Mouse (Mus musculus): ENCODE results near the gene Tnfaip8l1. TPM values are rescaled to one million over a fixed set of nuclear protein-coding genes. Genes with fewer than 3 reads are reported as not detected.

Tnfaip8l1 gene
- polyA plus RNA-seq, 1 experiment from 2014 or later, result 11.9 TPM

DNA sequence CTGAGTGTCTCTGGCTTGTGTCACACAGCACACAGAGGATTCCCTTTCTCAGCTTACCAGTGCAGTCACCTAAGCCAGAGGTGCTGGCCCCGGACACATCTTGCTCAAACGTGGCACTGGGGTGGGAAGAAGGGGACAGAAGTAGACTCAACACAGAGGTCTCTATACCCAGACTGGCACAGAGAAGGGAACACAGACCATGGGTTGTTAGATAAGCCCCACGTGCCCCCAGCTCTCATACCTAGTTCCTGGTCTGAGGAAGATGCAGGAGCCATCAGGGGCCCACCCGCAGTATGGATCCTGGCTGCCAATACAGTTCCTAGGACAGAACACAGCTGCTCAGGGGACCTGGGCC lies 37.0 kb upstream of the Tnfaip8l1 start:
- H3K27me3 ChIP-seq, result peaks cover 51% of the 10 kb centered on the region
- 87% methylated on average over 4 of the region's 4 CpGs for WGBS
- ATAC-seq (replicated peaks; ENCODE audit: low FRiP score), result no peak

DNA sequence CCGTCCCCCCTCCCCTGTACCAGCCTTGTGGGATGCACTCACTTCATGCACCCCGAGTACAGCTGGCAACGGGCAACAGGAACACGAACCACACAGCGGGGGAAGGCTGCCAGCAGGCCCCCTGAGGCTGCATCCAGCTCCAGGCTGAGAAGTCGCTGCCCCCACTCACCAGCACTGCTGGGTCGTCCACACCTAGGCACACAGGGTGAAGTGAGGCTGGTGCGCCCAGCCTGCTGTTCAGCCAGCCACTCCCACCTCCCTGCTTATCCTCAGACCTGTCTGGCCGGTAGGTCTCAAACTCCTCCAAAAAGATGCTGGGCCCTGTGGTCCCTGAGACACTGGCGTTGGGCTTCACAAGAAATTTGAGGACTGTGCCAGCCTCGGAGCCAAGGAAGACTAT lies 36.1 kb upstream of the Tnfaip8l1 start:
- H3K9ac ChIP-seq, result no peak overlapping the region
- 75% methylated on average over 11 of the region's 11 CpGs for WGBS
- ATAC-seq (replicated peaks; ENCODE audit: low FRiP score), result no peak
- H3K36me3 ChIP-seq, result no peaks in the 10 kb centered on the region
- H3K27me3 ChIP-seq, result peaks cover 42% of the 10 kb centered on the region
- H3K4me2 ChIP-seq, result no peak overlapping the region
- peaks cover 14% of the 10 kb centered on the region for H3K4me1 ChIP-seq
- peaks cover 6% of the 10 kb centered on the region; the same call in 1 of the 2 replicates for H3K9me3 ChIP-seq (replicated peaks)
- H3K4me3 ChIP-seq (replicated peaks), result no peak overlapping the region
- H3K27ac ChIP-seq, result no peak overlapping the region

More for the DNA sequence above, 37.0 kb upstream of the Tnfaip8l1 start:
- Histone ChIP-seq H3K4me3 (replicated peaks) (0 out of 2 replicates have a peak overlapping the region, but pooled peaks have one; percentile 49), H3K9ac (no peak overlapping the region), H3K4me2 (no peak overlapping the region), H3K9me3 (replicated peaks) (peaks cover 6% of the 10 kb centered on the region; the same call in 1 of the 2 replicates), H3K4me1 (peaks cover 20% of the 10 kb centered on the region), H3K36me3 (no peaks in the 10 kb centered on the region), H3K27ac (no peak overlapping the region)

DNA sequence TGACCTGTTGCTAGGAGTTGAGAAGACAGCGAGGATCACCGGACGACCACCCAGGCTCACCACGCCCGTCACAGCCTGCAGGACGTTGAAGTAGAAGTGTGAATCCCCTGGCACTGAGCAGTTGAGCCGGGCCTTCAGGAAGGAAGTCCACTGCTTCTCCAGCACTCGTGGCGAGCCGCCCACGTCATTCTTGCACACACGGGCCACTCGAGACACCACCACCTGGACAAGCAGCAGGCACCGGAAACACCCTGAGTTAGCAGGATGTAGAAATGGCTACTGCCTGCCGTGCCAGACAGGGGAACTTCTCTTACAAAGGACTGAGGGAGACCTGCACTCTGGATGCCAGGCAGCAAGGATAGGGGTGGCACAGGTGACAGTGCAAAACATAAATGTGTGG lies 34.0 kb upstream of the Tnfaip8l1 start:
- Histone ChIP-seq H3K27me3 (peaks cover 21% of the 10 kb centered on the region), H3K4me2 (no peak overlapping the region), H3K4me1 (peaks cover 19% of the 10 kb centered on the region), H3K36me3 (no peaks in the 10 kb centered on the region), H3K9me3 (replicated peaks) (no peaks in the 10 kb centered on the region), H3K27ac (no peak overlapping the region), H3K9ac (no peak overlapping the region), H3K4me3 (replicated peaks) (no peak overlapping the region)
- no peak for ATAC-seq (replicated peaks; ENCODE audit: low FRiP score)
- WGBS, result 70% methylated on average over 15 of the region's 15 CpGs

DNA sequence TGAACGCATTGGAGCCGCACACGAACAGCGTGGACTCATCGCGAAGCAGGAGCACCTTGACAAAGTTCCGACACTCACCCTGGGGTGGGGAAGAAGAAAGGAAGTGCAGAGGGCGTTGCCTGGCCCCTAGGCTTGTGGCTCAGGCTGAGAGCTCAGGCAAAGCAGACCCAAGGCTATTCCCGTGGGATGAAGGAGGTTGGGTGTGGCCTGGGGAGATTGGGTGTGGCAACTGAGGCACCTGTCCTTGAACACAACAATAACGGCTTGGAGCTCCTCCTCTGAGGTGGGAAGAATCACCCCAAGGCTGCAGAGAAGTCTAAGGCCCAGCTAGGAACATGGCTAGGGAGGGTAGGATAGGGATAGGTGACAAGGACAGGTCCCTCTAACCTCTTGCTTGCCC lies 31.1 kb upstream of the Tnfaip8l1 start:
- Histone ChIP-seq H3K4me1 (peaks cover 27% of the 10 kb centered on the region), H3K36me3 (no peaks in the 10 kb centered on the region), H3K9me3 (replicated peaks) (no peaks in the 10 kb centered on the region), H3K27ac (no peak overlapping the region), H3K4me3 (replicated peaks) (no peak overlapping the region), H3K27me3 (no peaks in the 10 kb centered on the region), H3K4me2 (no peak overlapping the region), H3K9ac (no peak overlapping the region)
- ATAC-seq (replicated peaks; ENCODE audit: low FRiP score), result no peak
- WGBS, result 91% methylated on average over 10 of the region's 10 CpGs

DNA sequence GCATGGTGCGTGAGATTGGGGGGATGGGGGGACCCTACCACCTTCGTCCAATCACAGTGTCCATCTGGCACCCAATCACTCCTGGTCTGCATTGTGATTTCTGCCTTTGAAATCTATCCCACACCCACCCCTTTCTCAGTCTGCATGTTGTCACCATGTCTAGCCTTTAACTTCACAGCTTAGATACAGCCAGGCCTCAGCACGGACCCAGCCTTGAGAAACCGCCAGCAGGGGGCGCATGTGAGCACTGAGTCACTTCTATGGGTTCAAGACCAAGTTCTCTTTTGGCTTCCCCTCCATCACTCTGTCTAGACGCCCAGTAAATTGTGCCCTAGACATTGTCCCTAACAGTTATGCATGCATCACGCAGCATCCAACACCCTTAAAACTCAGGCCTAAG lies 30.5 kb upstream of the Tnfaip8l1 start:
- ATAC-seq (replicated peaks; ENCODE audit: low FRiP score), result no peak
- no peak overlapping the region for H3K9ac ChIP-seq
- H3K36me3 ChIP-seq, result no peaks in the 10 kb centered on the region
- no peak overlapping the region for H3K27ac ChIP-seq
- peaks cover 27% of the 10 kb centered on the region for H3K4me1 ChIP-seq
- no peak overlapping the region for H3K4me2 ChIP-seq
- H3K27me3 ChIP-seq, result peaks cover 2% of the 10 kb centered on the region; the same call in 1 of the 2 replicates
- no peak overlapping the region for H3K4me3 ChIP-seq (replicated peaks)
- 43% methylated on average over 7 of the region's 7 CpGs for WGBS
- H3K9me3 ChIP-seq (replicated peaks), result no peaks in the 10 kb centered on the region

DNA sequence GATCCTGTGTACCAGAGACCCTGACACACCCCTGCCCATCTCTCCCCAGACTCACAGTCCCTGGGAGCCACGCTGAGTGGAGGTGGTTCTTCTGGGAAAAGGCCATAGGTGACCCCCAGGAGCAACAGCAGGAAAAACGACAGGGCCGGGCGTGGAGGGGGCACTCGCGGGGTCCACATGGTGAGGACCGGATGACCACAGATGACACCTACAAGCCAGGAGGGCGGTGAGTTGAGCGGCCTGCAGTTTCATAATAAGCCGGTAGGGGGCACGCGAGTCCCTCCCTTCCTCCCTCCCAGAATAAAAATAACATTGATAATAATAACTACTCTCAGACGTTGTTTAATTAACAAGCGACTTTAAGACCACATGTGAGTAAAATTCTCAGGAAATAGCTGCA lies 29.6 kb upstream of the Tnfaip8l1 start:
- no peak overlapping the region for H3K9ac ChIP-seq

DNA sequence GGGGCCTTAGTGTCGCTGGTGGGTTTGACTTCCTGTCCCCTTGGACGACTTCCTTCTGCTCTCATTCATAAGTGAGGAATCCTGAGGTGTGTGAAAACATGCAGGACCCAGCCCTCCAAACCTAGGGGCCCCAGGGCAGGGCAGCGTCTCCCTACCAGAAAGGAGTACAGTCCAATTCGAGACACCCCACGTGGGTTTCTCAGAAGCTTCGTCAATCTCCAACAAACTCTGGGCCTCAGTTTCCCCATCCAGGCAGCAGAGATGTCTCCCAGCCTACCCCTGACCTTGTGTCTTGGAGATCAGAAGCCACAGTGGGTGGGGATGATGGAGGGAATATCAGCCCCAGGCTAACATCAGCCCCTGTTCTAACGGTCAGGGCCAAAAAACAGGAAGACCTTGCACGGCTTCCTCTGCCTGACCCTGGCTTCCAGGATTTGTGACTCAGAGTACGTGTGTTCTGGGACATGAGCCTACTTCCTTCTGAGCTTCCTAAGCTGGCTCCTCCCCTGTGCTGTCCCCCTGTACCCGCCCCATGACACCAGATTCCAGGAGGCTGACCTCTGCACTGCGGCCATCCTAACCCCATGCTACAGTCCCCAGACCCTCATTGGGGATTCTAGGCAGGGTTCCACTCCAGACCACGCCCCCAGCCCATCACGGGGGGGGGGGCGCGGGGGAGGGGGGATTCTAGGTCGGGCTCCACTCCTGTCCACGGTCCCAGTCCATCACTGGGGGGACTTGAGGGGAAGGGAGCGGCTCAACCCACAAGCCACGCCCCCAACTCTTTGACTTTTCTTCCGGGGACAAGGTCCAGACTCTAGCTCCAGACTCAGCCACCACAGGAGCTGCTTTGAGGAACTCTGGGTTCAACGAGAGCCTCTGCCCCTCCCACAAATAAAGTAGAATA lies 28.6 kb upstream of the Tnfaip8l1 start:
- Histone ChIP-seq H3K27me3 (peaks cover 16% of the 10 kb centered on the region), H3K36me3 (no peaks in the 10 kb centered on the region), H3K4me2 (peak overlapping the region; percentile 64), H3K4me3 (replicated peaks) (peak overlapping the region; percentile 33), H3K9ac (peak overlapping the region; percentile 14; the same call in 1 of the 2 replicates), H3K4me1 (peaks cover 45% of the 10 kb centered on the region), H3K9me3 (replicated peaks) (no peaks in the 10 kb centered on the region), H3K27ac (peak overlapping the region; percentile 85)
- 15% methylated on average over 19 of the region's 21 CpGs for WGBS
- ATAC-seq (replicated peaks; ENCODE audit: low FRiP score), result peak; percentile 80

More for the DNA sequence above, 29.6 kb upstream of the Tnfaip8l1 start:
- Histone ChIP-seq H3K9me3 (replicated peaks) (no peaks in the 10 kb centered on the region), H3K36me3 (no peaks in the 10 kb centered on the region), H3K27me3 (peaks cover 8% of the 10 kb centered on the region; the same call in 1 of the 2 replicates), H3K27ac (no peak overlapping the region), H3K4me1 (peaks cover 35% of the 10 kb centered on the region), H3K4me2 (peak overlapping the region; percentile 46), H3K4me3 (replicated peaks) (peak overlapping the region; percentile 23; the same call in 1 of the 2 replicates)
- ATAC-seq (replicated peaks; ENCODE audit: low FRiP score), result no peak
- WGBS, result 5% methylated on average over 14 of the region's 14 CpGs

DNA sequence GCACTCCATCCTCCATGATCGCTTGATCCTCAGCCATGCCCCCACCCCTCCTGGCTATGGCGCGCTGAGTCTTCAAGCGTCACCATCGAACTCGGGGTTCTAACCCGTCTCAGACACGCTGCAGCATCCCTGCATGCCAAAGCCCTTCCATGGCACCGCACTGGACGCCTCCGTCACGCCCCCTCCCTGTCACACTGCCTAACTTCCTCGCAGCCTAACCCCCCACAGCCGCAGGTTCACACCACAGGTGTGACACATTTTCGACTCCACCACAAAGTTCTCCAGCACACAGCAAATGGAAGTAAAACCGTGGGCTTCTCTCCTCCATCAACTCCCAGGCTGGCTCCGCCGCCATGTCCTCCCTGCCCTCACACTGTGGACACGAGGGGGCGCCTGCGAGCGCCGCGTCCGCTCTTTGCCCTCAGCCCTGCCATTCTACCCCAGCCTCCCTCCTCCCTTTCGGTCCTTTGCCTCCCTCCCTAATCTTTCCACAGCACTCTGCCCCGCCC lies 27.8 kb upstream of the Tnfaip8l1 start:
- Histone ChIP-seq H3K9me3 (replicated peaks) (no peaks in the 10 kb centered on the region), H3K36me3 (no peaks in the 10 kb centered on the region), H3K4me3 (replicated peaks) (peak overlapping the region; percentile 33), H3K4me1 (peaks cover 49% of the 10 kb centered on the region), H3K27ac (peak overlapping the region; percentile 85), H3K4me2 (peak overlapping the region; percentile 64), H3K9ac (peak overlapping the region; percentile 11; the same call in 1 of the 2 replicates), H3K27me3 (peaks cover 24% of the 10 kb centered on the region)
- 2% methylated on average over 27 of the region's 27 CpGs for WGBS
- ATAC-seq (replicated peaks; ENCODE audit: low FRiP score), result peak; percentile 23

DNA sequence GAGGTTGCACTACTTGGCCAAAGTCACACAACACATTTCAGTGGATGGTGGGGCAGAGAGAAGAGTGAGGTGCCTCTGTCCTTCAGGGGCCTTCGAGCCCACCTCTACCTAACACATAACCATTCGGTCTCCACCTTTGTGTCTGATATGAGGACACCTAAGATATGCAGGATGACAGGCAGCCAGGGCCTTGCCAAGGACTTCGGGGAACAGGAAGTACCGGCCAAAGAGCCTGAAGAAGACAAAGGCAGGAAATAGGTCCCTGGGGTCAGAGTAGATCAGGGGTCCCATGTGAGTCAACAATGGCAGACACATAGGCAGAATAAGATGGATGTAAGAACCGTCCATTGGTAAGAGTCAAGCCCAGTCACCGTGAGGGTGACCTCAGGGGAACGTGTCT lies 25.7 kb upstream of the Tnfaip8l1 start:
- Histone ChIP-seq H3K4me3 (replicated peaks) (no peak overlapping the region), H3K9ac (no peak overlapping the region), H3K27ac (no peak overlapping the region), H3K4me1 (peaks cover 59% of the 10 kb centered on the region), H3K4me2 (no peak overlapping the region), H3K27me3 (peaks cover 44% of the 10 kb centered on the region), H3K36me3 (no peaks in the 10 kb centered on the region), H3K9me3 (replicated peaks) (no peaks in the 10 kb centered on the region)
- no peak for ATAC-seq (replicated peaks; ENCODE audit: low FRiP score)
- 80% methylated on average over 7 of the region's 7 CpGs for WGBS

DNA sequence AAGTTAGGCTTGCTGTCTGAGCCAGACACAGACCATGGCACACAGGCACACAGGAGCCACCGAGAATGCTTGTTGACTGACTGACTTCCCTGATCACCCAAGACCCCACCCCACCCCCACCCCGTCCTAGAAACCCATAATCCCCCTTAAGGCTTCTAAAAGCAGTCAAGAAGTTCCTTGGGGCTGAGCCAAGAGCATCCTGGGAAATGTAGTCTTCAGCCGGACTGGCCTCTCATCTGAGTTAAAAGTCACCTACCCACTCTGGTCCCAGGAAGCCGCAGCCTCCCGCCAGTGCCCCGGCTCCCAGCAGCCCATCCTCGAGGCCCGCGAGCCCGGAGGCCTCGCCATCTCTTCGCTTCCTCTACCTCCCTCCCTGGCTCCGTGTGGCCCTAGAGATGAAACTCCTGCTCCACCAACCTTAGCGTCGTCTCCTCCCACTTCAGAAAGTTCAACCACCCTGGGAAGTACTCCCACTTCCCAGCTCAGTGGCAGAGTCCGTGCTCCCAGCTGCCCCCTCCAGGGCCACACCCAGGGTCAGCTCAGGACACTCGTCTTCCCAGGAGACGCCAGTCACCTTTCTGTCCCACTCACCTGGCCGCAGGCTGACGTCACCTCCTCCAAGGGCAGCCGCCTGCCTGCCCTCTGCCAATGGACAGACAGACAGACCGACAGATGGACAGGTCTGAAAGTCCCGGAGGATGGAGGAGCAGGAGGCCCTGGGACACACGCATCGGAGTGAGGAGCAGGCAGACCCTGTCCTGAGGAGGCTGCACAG lies 24.3 kb upstream of the Tnfaip8l1 start:
- 14% methylated on average over 25 of the region's 25 CpGs for WGBS
- no peak overlapping the region for H3K27ac ChIP-seq
- H3K9ac ChIP-seq, result 0 out of 2 replicates have a peak overlapping the region, but pooled peaks have one; percentile 21
- ATAC-seq (replicated peaks; ENCODE audit: low FRiP score), result no peak
- peaks cover 68% of the 10 kb centered on the region for H3K4me1 ChIP-seq
- H3K36me3 ChIP-seq, result no peaks in the 10 kb centered on the region
- H3K4me3 ChIP-seq (replicated peaks), result peak overlapping the region; percentile 24
- no peaks in the 10 kb centered on the region for H3K9me3 ChIP-seq (replicated peaks)
- H3K27me3 ChIP-seq, result peaks cover 59% of the 10 kb centered on the region
- H3K4me2 ChIP-seq, result peak overlapping the region; percentile 53

DNA sequence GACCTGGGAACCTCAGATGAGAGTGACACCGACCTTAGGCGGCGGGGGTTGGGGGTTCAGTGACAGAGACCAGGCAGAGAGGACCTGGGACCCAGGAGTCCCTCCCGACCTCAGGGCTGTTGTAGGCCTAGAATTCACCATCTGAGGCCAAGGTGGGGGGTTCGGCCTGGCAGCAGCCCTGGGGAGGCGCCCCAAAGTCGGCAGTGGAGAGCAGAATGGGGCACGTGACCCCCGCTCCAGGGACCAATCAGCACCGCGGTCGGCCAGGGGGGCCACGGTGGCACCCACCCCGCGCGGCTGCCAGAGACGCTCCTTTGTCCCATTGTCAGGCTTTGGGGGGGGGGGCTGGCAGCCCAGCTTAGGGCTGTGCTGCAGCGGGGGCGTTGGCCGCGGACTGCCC lies 22.9 kb upstream of the Tnfaip8l1 start:
- ATAC-seq (replicated peaks; ENCODE audit: low FRiP score), result no peak
- 11% methylated on average over 20 of the region's 21 CpGs for WGBS
- Histone ChIP-seq H3K9me3 (replicated peaks) (no peaks in the 10 kb centered on the region), H3K4me2 (peak overlapping the region; percentile 100), H3K27ac (no peak overlapping the region), H3K4me3 (replicated peaks) (peak overlapping the region; percentile 69), H3K4me1 (peaks cover 55% of the 10 kb centered on the region), H3K27me3 (peaks cover 72% of the 10 kb centered on the region), H3K36me3 (no peaks in the 10 kb centered on the region), H3K9ac (peak overlapping the region; percentile 45; the same call in 1 of the 2 replicates)

Data from kidney, embryonic 15.5 days (tissue).